Mouse (Mus musculus) stomach, embryonic 16.5 days (tissue): ENCODE measurements at regions not wholly inside any gene's neighbourhood (a gene's known extent, or its start where the extent isn't known, plus 50 kb on each side); places are given as distances from the start of the nearest gene placed in this dataset.

Experiments
- ATAC-seq: fragments of 200-750 bp; cut with Nextera tagmentation; 2 replicates; pipeline ENCODE4 v1.8.0; 2017; ENCODE audit warnings: moderate number of reproducible peaks, moderate TSS enrichment; ENCODE audit not compliant: insufficient read depth, low FRiP score
- H3K27ac ChIP-seq: fragments of 300-500 bp; sonication (generic); 2 replicates; pipeline ENCODE4 v1.5.1; 2014; ENCODE audit warnings: low read length
- H3K27me3 ChIP-seq: fragments of 300-500 bp; sonication (generic); 2 replicates; pipeline ENCODE4 v1.6.1; 2014; ENCODE audit warnings: low read length, control low read depth, mixed read lengths; ENCODE audit not compliant: control insufficient read depth, insufficient read depth
- H3K36me3 ChIP-seq: fragments of 300-500 bp; sonication (generic); 2 replicates; pipeline ENCODE4 v1.6.1; 2014; ENCODE audit warnings: low read length; ENCODE audit not compliant: control insufficient read depth, insufficient read depth
- H3K4me1 ChIP-seq: fragments of 300-500 bp; sonication (generic); 2 replicates; pipeline ENCODE4 v1.6.1; 2014; ENCODE audit warnings: low read length, control low read depth, mixed read lengths; ENCODE audit not compliant: control insufficient read depth, insufficient read depth
- H3K4me2 ChIP-seq: fragments of 300-500 bp; sonication (generic); 2 replicates; pipeline ENCODE4 v1.6.1; 2014; ENCODE audit warnings: low read depth, low read length, mixed read lengths
- H3K4me3 ChIP-seq: fragments of 300-500 bp; sonication (generic); replicated peaks from 2 replicates; pipeline ENCODE4 v1.5.1; 2014; ENCODE audit warnings: mild to moderate bottlenecking, low read length
- H3K9ac ChIP-seq: fragments of 300-500 bp; sonication (generic); 2 replicates; pipeline ENCODE4 v1.6.1; 2014; ENCODE audit warnings: low read length
- H3K9me3 ChIP-seq: fragments of 300-500 bp; sonication (generic); replicated peaks from 2 replicates; pipeline ENCODE4 v1.6.1; 2016; ENCODE audit warnings: low read length, control low read depth; ENCODE audit not compliant: control insufficient read depth
- WGBS: fragments of 180-500 bp; shearing (Covaris S2); extraction: QIAGEN DNeasy Blood & Tissue Kit; methylation state at CpG from one replicate; pipeline ENCODE4 v1.1.7; 2014; 5-methylcytosine and 5-hydroxymethylcytosine counted together

- no peak overlapping the region for H3K9ac ChIP-seq
- H3K4me3 ChIP-seq: no peak overlapping the region
- H3K4me2 ChIP-seq: no peak overlapping the region
- H3K27ac ChIP-seq: no peak overlapping the region
- no peaks in the 10 kb centered on the region for H3K9me3 ChIP-seq
- no peaks in the 10 kb centered on the region for H3K4me1 ChIP-seq
- no peaks in the 10 kb centered on the region for H3K27me3 ChIP-seq
- H3K36me3 ChIP-seq: no peaks in the 10 kb centered on the region
- 8% methylated on average over 11 of the region's 11 CpGs for WGBS
- peak; percentile 84 for ATAC-seq
Measured at GRCm38 (mm10) chr7:55710872-55711558, 57.0 kb upstream of the Siglech start.
